Mouse (Mus musculus) bone marrow, adult 2 months (tissue): ENCODE results near the gene 9530003J23Rik.

Source experiments
- CTCF ChIP-seq: fragments of 200-500 bp; IDR thresholded peaks from 2 replicates; pipeline ENCODE4 v1.5.1; 2011; ENCODE audit warnings: low read length, control low read depth; ENCODE audit not compliant: control insufficient read depth, insufficient read depth
- POLR2A ChIP-seq: fragments of 200-500 bp; IDR thresholded peaks from 2 replicates; pipeline ENCODE4 v1.6.1; 2011; ENCODE audit warnings: low read depth, mild to moderate bottlenecking, control low read depth, low read length, borderline replicate concordance; ENCODE audit not compliant: control insufficient read depth

- TF ChIP-seq CTCF (no peak), POLR2A (no peak)
These were observed 42.8 kb downstream of the 9530003J23Rik start for GRCm38 (mm10) chr10:117195748-117196147.
